Mouse (Mus musculus): ENCODE measurements around the gene Cldnd1. TPM values are rescaled to one million over a fixed set of nuclear protein-coding genes. Genes with fewer than 3 reads are reported as not detected.

The Cldnd1 gene
- polyA plus RNA-seq (2012; rRNA removed), result 136 and 139 TPM in 2 replicates

GRCm38 (mm10) chr16:58727477-58728131, at the start of gene Cldnd1:
Cldnd1 (plus strand) TSS chr16:58727910.
- Histone ChIP-seq H3K4me3 (ENCODE audit: insufficient read depth, low read length) (peak within 1 kb of the TSS; percentile 90), H3K27ac (ENCODE audit: insufficient read depth, low read length) (no peak within 1 kb of the TSS), H3K4me1 (ENCODE audit: control insufficient read depth, insufficient read depth, low read length) (peaks cover 3% of the 10 kb centered on the region; the same call in 1 of the 2 replicates)
- no peak for TF ChIP-seq CTCF (IDR thresholded peaks at IDR 0.05; ENCODE audit: extremely low read depth, insufficient read depth, low read length)
- peak; percentile 64; the same call in 1 of the 2 replicates for TF ChIP-seq POLR2A (IDR thresholded peaks at IDR 0.05; ENCODE audit: extremely low read depth, insufficient read depth, low read length)

GRCm38 (mm10) chr16:58678660-58679059, 49.0 kb upstream of the Cldnd1 start:
- TF ChIP-seq CTCF (IDR thresholded peaks at IDR 0.05; ENCODE audit: extremely low read depth, insufficient read depth, low read length), result 0 out of 2 replicates have a peak, but pooled peaks have one; percentile 1
- no peak for TF ChIP-seq POLR2A (IDR thresholded peaks at IDR 0.05; ENCODE audit: extremely low read depth, insufficient read depth, low read length)

GRCm38 (mm10) chr16:58682046-58682445, 45.7 kb upstream of the Cldnd1 start:
- Histone ChIP-seq H3K27ac (ENCODE audit: insufficient read depth, low read length) (no peak overlapping the region), H3K4me1 (ENCODE audit: control insufficient read depth, insufficient read depth, low read length) (no peaks in the 10 kb centered on the region), H3K4me3 (ENCODE audit: insufficient read depth, low read length) (no peak overlapping the region)
- TF ChIP-seq POLR2A (IDR thresholded peaks at IDR 0.05; ENCODE audit: extremely low read depth, insufficient read depth, low read length) (no peak), CTCF (IDR thresholded peaks at IDR 0.05; ENCODE audit: extremely low read depth, insufficient read depth, low read length) (no peak)

More at GRCm38 (mm10) chr16:58678660-58679059, 49.0 kb upstream of the Cldnd1 start:
- Histone ChIP-seq H3K4me3 (ENCODE audit: insufficient read depth, low read length) (no peak overlapping the region), H3K4me1 (ENCODE audit: control insufficient read depth, insufficient read depth, low read length) (peaks cover 2% of the 10 kb centered on the region; the same call in 1 of the 2 replicates), H3K27ac (ENCODE audit: insufficient read depth, low read length) (no peak overlapping the region)

- no peak overlapping the region for H3K27ac ChIP-seq (ENCODE audit: insufficient read depth, low read length)
- TF ChIP-seq POLR2A (IDR thresholded peaks at IDR 0.05; ENCODE audit: extremely low read depth, insufficient read depth, low read length) (no peak), CTCF (IDR thresholded peaks at IDR 0.05; ENCODE audit: extremely low read depth, insufficient read depth, low read length) (no peak)
- H3K4me1 ChIP-seq (ENCODE audit: control insufficient read depth, insufficient read depth, low read length), result no peaks in the 10 kb centered on the region
- H3K4me3 ChIP-seq (ENCODE audit: insufficient read depth, low read length), result no peak overlapping the region
Measured at GRCm38 (mm10) chr16:58682870-58683269, 44.8 kb upstream of the Cldnd1 start.

- H3K4me1 ChIP-seq (ENCODE audit: control insufficient read depth, insufficient read depth, low read length), result no peaks in the 10 kb centered on the region
- no peak overlapping the region for H3K4me3 ChIP-seq (ENCODE audit: insufficient read depth, low read length)
- H3K27ac ChIP-seq (ENCODE audit: insufficient read depth, low read length), result no peak overlapping the region
- TF ChIP-seq CTCF (IDR thresholded peaks at IDR 0.05; ENCODE audit: extremely low read depth, insufficient read depth, low read length), result no peak
Measured at GRCm38 (mm10) chr16:58683911-58684310, 43.8 kb upstream of the Cldnd1 start.

- no peak overlapping the region for H3K4me3 ChIP-seq (ENCODE audit: insufficient read depth, low read length)
- no peaks in the 10 kb centered on the region for H3K4me1 ChIP-seq (ENCODE audit: control insufficient read depth, insufficient read depth, low read length)
- no peak overlapping the region for H3K27ac ChIP-seq (ENCODE audit: insufficient read depth, low read length)
- TF ChIP-seq POLR2A (IDR thresholded peaks at IDR 0.05; ENCODE audit: extremely low read depth, insufficient read depth, low read length), result no peak
- 0 out of 2 replicates have a peak, but pooled peaks have one; percentile 6 for TF ChIP-seq CTCF (IDR thresholded peaks at IDR 0.05; ENCODE audit: extremely low read depth, insufficient read depth, low read length)
Measured at GRCm38 (mm10) chr16:58684537-58684936, 43.2 kb upstream of the Cldnd1 start.

GRCm38 (mm10) chr16:58685548-58686537, 41.9 kb upstream of the Cldnd1 start:
- no peak overlapping the region for H3K27ac ChIP-seq (ENCODE audit: insufficient read depth, low read length)
- TF ChIP-seq POLR2A (IDR thresholded peaks at IDR 0.05; ENCODE audit: extremely low read depth, insufficient read depth, low read length), result no peak
- no peak for TF ChIP-seq CTCF (IDR thresholded peaks at IDR 0.05; ENCODE audit: extremely low read depth, insufficient read depth, low read length)
- H3K4me1 ChIP-seq (ENCODE audit: control insufficient read depth, insufficient read depth, low read length), result no peaks in the 10 kb centered on the region
- no peak overlapping the region for H3K4me3 ChIP-seq (ENCODE audit: insufficient read depth, low read length)

- H3K4me3 ChIP-seq (ENCODE audit: insufficient read depth, low read length), result no peak overlapping the region
- TF ChIP-seq POLR2A (IDR thresholded peaks at IDR 0.05; ENCODE audit: extremely low read depth, insufficient read depth, low read length) (no peak), CTCF (IDR thresholded peaks at IDR 0.05; ENCODE audit: extremely low read depth, insufficient read depth, low read length) (no peak)
- no peak overlapping the region for H3K27ac ChIP-seq (ENCODE audit: insufficient read depth, low read length)
- H3K4me1 ChIP-seq (ENCODE audit: control insufficient read depth, insufficient read depth, low read length), result no peaks in the 10 kb centered on the region
Measured at GRCm38 (mm10) chr16:58688534-58688933, 39.2 kb upstream of the Cldnd1 start.

- Histone ChIP-seq H3K4me3 (ENCODE audit: insufficient read depth, low read length) (no peak overlapping the region), H3K27ac (ENCODE audit: insufficient read depth, low read length) (no peak overlapping the region), H3K4me1 (ENCODE audit: control insufficient read depth, insufficient read depth, low read length) (no peaks in the 10 kb centered on the region)
- no peak for TF ChIP-seq CTCF (IDR thresholded peaks at IDR 0.05; ENCODE audit: extremely low read depth, insufficient read depth, low read length)
Measured at GRCm38 (mm10) chr16:58689555-58690169, 38.0 kb upstream of the Cldnd1 start.

Measured in cortical plate, adult 2 months (tissue).